Mouse (Mus musculus) MEL (cell line): ENCODE measurements around the gene Snapc1. TPM values are rescaled to one million over a fixed set of nuclear protein-coding genes. Genes with fewer than 3 reads are reported as not detected.

ENCODE experiments used
- DNase-seq: peaks from one replicate; pipeline ENCODE4 v3.0.0; 2011; ENCODE audit warnings: low read depth, low spot score
- H3K27ac ChIP-seq: 2 replicates; pipeline ENCODE4 v1.5.1; 2012; ENCODE audit warnings: low read depth, mild to moderate bottlenecking, control low read depth, low read length, moderate library complexity; ENCODE audit not compliant: control insufficient read depth
- H3K27me3 ChIP-seq, 2 experiments: fragments of 150-350 bp in 1 of 2; sonication (generic) in 1 of 2; 2 replicates each; pipeline ENCODE4 v1.6.1; 2012; ENCODE audit warnings: low read length in 2 of 2, mild to moderate bottlenecking in 2 of 2, improper control_type of control experiment in 1 of 2, moderate library complexity in 1 of 2; ENCODE audit not compliant: insufficient read depth in 2 of 2, control insufficient read depth in 1 of 2
- H3K36me3 ChIP-seq, 2 experiments: 2 replicates each; pipeline ENCODE4 v1.6.1; 2012 to 2014; ENCODE audit warnings: low read length in 2 of 2, improper control_type of control experiment in 1 of 2, inconsistent platforms in 1 of 2, mild to moderate bottlenecking in 1 of 2; ENCODE audit not compliant: insufficient read depth in 2 of 2, control insufficient read depth in 1 of 2
- H3K4me1 ChIP-seq, 2 experiments: fragments of 150-350 bp in 1 of 2; sonication (generic) in 1 of 2; 2 replicates each; pipeline ENCODE4 v1.6.1; 2012; ENCODE audit warnings: low read length in 2 of 2, improper control_type of control experiment in 1 of 2, mild to moderate bottlenecking in 1 of 2; ENCODE audit not compliant: insufficient read depth in 2 of 2, control insufficient read depth in 1 of 2
- H3K4me3 ChIP-seq, 2 experiments: fragments of 150-350 bp in 1 of 2; sonication (generic) in 1 of 2; 2 replicates each; pipeline ENCODE4 v1.5.1; 2012; ENCODE audit warnings: low read depth in 2 of 2, low read length in 2 of 2, mild to moderate bottlenecking in 2 of 2, moderate library complexity in 2 of 2, control low read depth in 1 of 2, improper control_type of control experiment in 1 of 2; ENCODE audit not compliant: control insufficient read depth in 1 of 2, insufficient read depth in 1 of 2
- H3K79me2 ChIP-seq: 2 replicates; pipeline ENCODE4 v1.6.1; 2012; ENCODE audit warnings: mild to moderate bottlenecking, low read length, moderate library complexity; ENCODE audit not compliant: control insufficient read depth, poor library complexity, insufficient read depth
- H3K9ac ChIP-seq: 2 replicates; pipeline ENCODE4 v1.6.1; 2012; ENCODE audit warnings: low read depth, mild to moderate bottlenecking, control low read depth, low read length, moderate library complexity; ENCODE audit not compliant: control insufficient read depth, poor library complexity, severe bottlenecking
- H3K9me3 ChIP-seq: fragments of 150-350 bp; sonication (generic); replicated peaks from 2 replicates; pipeline ENCODE4 v1.6.1; 2012; ENCODE audit warnings: mild to moderate bottlenecking, low read length, improper control_type of control experiment, moderate library complexity; ENCODE audit not compliant: insufficient read depth
- CTCF ChIP-seq, 3 experiments: IDR thresholded peaks in 2 of 3; conservative IDR thresholded peaks in 1 of 3; 2 replicates each; pipeline ENCODE4 v1.5.1; 2011 to 2012; ENCODE audit warnings: low read length in 3 of 3, low read depth in 2 of 3, mild to moderate bottlenecking in 2 of 3, improper control_type of control experiment in 1 of 3, inconsistent platforms in 1 of 3, mixed read lengths in 1 of 3, moderate library complexity in 1 of 3; ENCODE audit not compliant: control insufficient read depth in 1 of 3, insufficient read depth in 1 of 3, poor library complexity in 1 of 3, severe bottlenecking in 1 of 3
- E2F4 ChIP-seq: IDR thresholded peaks from 2 replicates; pipeline ENCODE4 v1.6.1; 2011; ENCODE audit warnings: low read depth, low read length, improper control_type of control experiment, borderline replicate concordance
- ETS1 ChIP-seq: IDR thresholded peaks from 2 replicates; pipeline ENCODE4 v1.6.1; 2012; ENCODE audit warnings: low read depth, mild to moderate bottlenecking, inconsistent platforms, low read length, improper control_type of control experiment, moderate library complexity
- GABPA ChIP-seq: IDR thresholded peaks from 2 replicates; pipeline ENCODE4 v1.6.1; 2012; ENCODE audit warnings: low read depth, mild to moderate bottlenecking, inconsistent platforms, low read length, improper control_type of control experiment, moderate library complexity
- HCFC1 ChIP-seq: IDR thresholded peaks from 2 replicates; pipeline ENCODE4 v1.6.1; 2012; ENCODE audit warnings: low read depth, mild to moderate bottlenecking, inconsistent platforms, low read length, improper control_type of control experiment, moderate library complexity
- JUND ChIP-seq: IDR thresholded peaks from 2 replicates; pipeline ENCODE4 v1.6.1; 2011; ENCODE audit warnings: low read depth, mild to moderate bottlenecking, improper control_type of control experiment, low read length
- KAT2A ChIP-seq: conservative IDR thresholded peaks from 2 replicates; pipeline ENCODE4 v1.6.1; 2012; ENCODE audit warnings: low read depth, low read length, improper control_type of control experiment, inconsistent platforms
- MAFK ChIP-seq: IDR thresholded peaks from 2 replicates; pipeline ENCODE4 v1.6.1; 2011; ENCODE audit warnings: low read depth, mild to moderate bottlenecking, low read length, improper control_type of control experiment, borderline replicate concordance
- MAX ChIP-seq: IDR thresholded peaks from 2 replicates; pipeline ENCODE4 v1.6.1; 2011; ENCODE audit warnings: low read length, improper control_type of control experiment
- MEF2A ChIP-seq: IDR thresholded peaks from 2 replicates; pipeline ENCODE4 v1.6.1; 2014; ENCODE audit warnings: low read depth, mild to moderate bottlenecking, inconsistent platforms, low read length, improper control_type of control experiment; ENCODE audit not compliant: poor library complexity, insufficient replicate concordance, severe bottlenecking; ENCODE audit errors: extremely low read depth
- RCOR1 ChIP-seq: IDR thresholded peaks from 2 replicates; pipeline ENCODE4 v1.6.1; 2012; ENCODE audit warnings: low read depth, mild to moderate bottlenecking, inconsistent platforms, low read length, improper control_type of control experiment
- SIN3A ChIP-seq: IDR thresholded peaks from 2 replicates; pipeline ENCODE4 v1.6.1; 2012; ENCODE audit warnings: low read length, improper control_type of control experiment, inconsistent platforms
- SMC3 ChIP-seq: IDR thresholded peaks from 2 replicates; pipeline ENCODE4 v1.6.1; 2011; ENCODE audit warnings: low read depth, low read length, improper control_type of control experiment
- TAL1 ChIP-seq: IDR thresholded peaks from 2 replicates; pipeline ENCODE4 v1.6.1; 2012; ENCODE audit warnings: mild to moderate bottlenecking, inconsistent platforms, low read length, moderate library complexity, mixed read lengths
- TBP ChIP-seq: IDR thresholded peaks from 2 replicates; pipeline ENCODE4 v1.8.0; 2011; ENCODE audit warnings: low read depth, low read length, improper control_type of control experiment
- UBTF ChIP-seq: IDR thresholded peaks from 2 replicates; pipeline ENCODE4 v1.6.1; 2012; ENCODE audit warnings: low read depth, mild to moderate bottlenecking, inconsistent platforms, low read length, improper control_type of control experiment, moderate library complexity, borderline replicate concordance; ENCODE audit not compliant: insufficient read depth
- USF2 ChIP-seq, 2 experiments: IDR thresholded peaks; 2 replicates each; pipeline ENCODE4 v1.6.1; 2011 to 2012; ENCODE audit warnings: improper control_type of control experiment in 2 of 2, low read length in 2 of 2, borderline replicate concordance in 1 of 2, inconsistent platforms in 1 of 2, low read depth in 1 of 2, mild to moderate bottlenecking in 1 of 2; ENCODE audit not compliant: insufficient read depth in 1 of 2
- ZMIZ1 ChIP-seq: IDR thresholded peaks from 2 replicates; pipeline ENCODE4 v1.6.1; 2012; ENCODE audit warnings: low read depth, mild to moderate bottlenecking, inconsistent platforms, low read length, improper control_type of control experiment, moderate library complexity
- polyA plus RNA-seq, 2 experiments: library from polyadenylated mRNA; stranded (reverse) in 1 of 2; unstranded in 1 of 2; fragments of >175 nt in 1 of 2; fragments of >200 nt in 1 of 2; gene quantifications; 2 replicates each; pipeline versions ENCODE4 v1.2.1 to v1.2.4; 2012; ENCODE audit warnings: low replicate concordance in 2 of 2, low read depth in 1 of 2; ENCODE audit not compliant: insufficient read length in 2 of 2, insufficient read depth in 1 of 2, missing spikeins in 1 of 2
- total RNA-seq: library from RNA; depleted of rRNA; stranded (reverse); fragments of 300-350 nt; gene quantifications from 2 replicates; pipeline ENCODE4 v1.2.3, GENCODE M21; 2012

Snapc1 gene
- total and polyA plus RNA-seq, 3 experiments, result 13.7 to 19.2 TPM; not detected in 1

DNA sequence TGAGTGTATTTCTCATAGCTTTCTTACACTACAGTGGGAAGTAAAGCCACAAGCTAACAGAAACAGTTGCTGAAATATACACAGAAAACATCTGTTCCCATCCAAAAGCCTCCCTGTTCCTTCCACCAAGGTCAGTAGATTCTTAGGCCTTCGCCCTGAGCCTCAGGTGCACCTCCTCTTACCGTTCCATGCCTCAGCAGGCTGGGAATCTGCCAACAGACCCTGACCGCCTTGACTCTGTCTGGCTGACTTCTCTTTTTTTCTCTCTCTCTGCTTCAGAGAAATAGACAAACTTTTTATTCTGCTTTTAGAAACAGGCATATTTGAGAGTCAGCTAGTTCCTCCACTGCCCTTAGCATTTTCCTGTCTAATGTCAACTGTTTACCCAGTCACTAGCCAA, 13.9 kb downstream of the Snapc1 start:
- no peak overlapping the region for H3K4me3 ChIP-seq
- H3K9me3 ChIP-seq, result no peaks in the 10 kb centered on the region
- H3K36me3 ChIP-seq, result peaks cover 0 to 15% of the 10 kb centered on the region in 2 experiments; a peak in 2 of 4 replicates
- H3K27me3 ChIP-seq, result no peaks in the 10 kb centered on the region
- H3K4me1 ChIP-seq, result no peaks in the 10 kb centered on the region
- DNase-seq, result no peak
- H3K79me2 ChIP-seq, result no peaks in the 10 kb centered on the region
- no peak overlapping the region for H3K27ac ChIP-seq
- no peak overlapping the region for H3K9ac ChIP-seq
- TF ChIP-seq TAL1, result no peak

DNA sequence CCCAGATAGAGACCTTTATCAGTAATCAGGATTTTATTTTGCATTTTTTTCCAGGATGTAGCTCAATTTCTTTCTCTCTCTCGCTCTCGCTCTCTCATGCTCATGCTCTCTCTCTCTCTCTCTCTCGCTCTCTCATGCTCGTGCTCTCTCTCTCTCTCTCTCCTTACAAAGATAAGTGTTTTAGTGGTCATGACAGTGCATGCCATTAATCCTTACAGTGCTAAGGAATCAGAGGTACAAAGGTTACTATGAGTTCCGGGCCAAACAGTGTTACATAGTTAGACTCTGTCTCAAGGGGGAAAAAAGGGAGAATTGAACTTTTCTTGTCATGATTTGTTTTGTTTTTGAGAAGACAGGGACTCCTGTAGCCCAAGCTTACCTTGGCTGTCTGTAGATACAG, 15.4 kb downstream of the Snapc1 start:
- Histone ChIP-seq H3K79me2 (no peaks in the 10 kb centered on the region), H3K4me1 (no peaks in the 10 kb centered on the region), H3K36me3 (peaks cover 0 to 12% of the 10 kb centered on the region in 2 experiments; a peak in 2 of 4 replicates), H3K9ac (no peak overlapping the region), H3K27me3 (no peaks in the 10 kb centered on the region)
- TF ChIP-seq TBP (no peak), USF2 (IDR thresholded peaks at IDR 0.05; ENCODE audit: borderline replicate concordance in 1 of 2, insufficient read depth in 1 of 2, low read depth in 1 of 2, low read length in 2 of 2) (no peak), SMC3 (no peak), KAT2A (no peak), MEF2A (no peak), GABPA (no peak)
- TF ChIP-seq, all 39 proteins: peak for 0
- H3K27ac ChIP-seq, result no peak overlapping the region
- no peak overlapping the region for H3K4me3 ChIP-seq
- DNase-seq, result no peak
- no peaks in the 10 kb centered on the region for H3K9me3 ChIP-seq

DNA sequence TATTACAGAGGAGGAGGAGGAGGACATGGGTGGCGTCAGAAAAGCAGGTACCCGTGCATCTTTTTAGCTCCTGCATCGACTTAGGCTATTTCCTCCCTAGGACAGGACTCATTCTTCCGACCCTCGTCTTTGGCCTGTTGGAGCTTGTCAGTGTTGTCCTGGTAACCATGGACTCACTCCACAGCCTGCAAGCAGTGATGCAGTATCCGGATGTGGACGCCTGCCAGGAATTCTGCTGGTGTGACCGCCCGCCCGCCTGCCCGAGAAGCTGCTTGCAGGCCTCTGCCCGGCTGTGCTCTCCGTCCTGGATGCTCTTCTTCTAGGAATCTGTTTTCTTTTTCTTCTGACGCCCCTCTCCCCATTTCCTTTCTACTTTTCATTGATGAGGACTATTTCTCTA, 18.3 kb downstream of the Snapc1 start:
- no peak for DNase-seq
- Histone ChIP-seq H3K27ac (no peak overlapping the region), H3K79me2 (no peaks in the 10 kb centered on the region), H3K36me3 (peaks cover 0 to 12% of the 10 kb centered on the region in 2 experiments; a peak in 2 of 4 replicates), H3K27me3 (no peaks in the 10 kb centered on the region), H3K4me1 (no peaks in the 10 kb centered on the region), H3K9me3 (no peaks in the 10 kb centered on the region), H3K4me3 (no peak overlapping the region), H3K9ac (no peak overlapping the region)
- TF ChIP-seq HCFC1 (no peak), SMC3 (no peak), JUND (no peak), ZMIZ1 (no peak), ETS1 (no peak), MAX (no peak), CTCF (IDR thresholded peaks at IDR 0.05 in 2 of 3, conservative IDR thresholded peaks at IDR 0.05 in 1 of 3; ENCODE audit: control insufficient read depth in 1 of 3, insufficient read depth in 1 of 3, low read depth in 2 of 3, low read length in 3 of 3, poor library complexity in 1 of 3, severe bottlenecking in 1 of 3) (no peak), MEF2A (no peak), SIN3A (no peak), MAFK (no peak), E2F4 (no peak), UBTF (no peak), RCOR1 (no peak)
